Mouse (Mus musculus): ENCODE measurements around the gene Txndc16.

- TF ChIP-seq CTCF (IDR thresholded peaks at IDR 0.05; ENCODE audit: borderline replicate concordance, extremely low read depth, insufficient read depth, insufficient read length) (no peak), POLR2A (IDR thresholded peaks at IDR 0.05; ENCODE audit: borderline replicate concordance, extremely low read depth, insufficient read depth, insufficient read length, poor library complexity, severe bottlenecking) (no peak)
Observed at GRCm38 (mm10) chr14:45153258-45153657, 66.9 kb downstream of the Txndc16 start.

Measured in brain, embryonic 14.5 days (tissue).